Mouse (Mus musculus) thymus, adult 2 months (tissue): ENCODE data around the gene B3galt5. TPM values are rescaled to one million over a fixed set of nuclear protein-coding genes. Genes with fewer than 3 reads are reported as not detected.

Source experiments
- DNase-seq: peaks from one replicate; pipeline ENCODE4 v3.0.0; 2021
- H3K27ac ChIP-seq: fragments of 200-500 bp; 2 replicates; pipeline ENCODE4 v1.5.1; 2012; ENCODE audit warnings: low read length, control low read depth; ENCODE audit not compliant: control insufficient read depth, insufficient read depth
- H3K27me3 ChIP-seq: fragments of 200-500 bp; 2 replicates; pipeline ENCODE4 v1.6.1; 2012; ENCODE audit warnings: mild to moderate bottlenecking, low read length, moderate library complexity, mixed read lengths; ENCODE audit not compliant: control insufficient read depth, insufficient read depth
- H3K36me3 ChIP-seq: fragments of 200-500 bp; 2 replicates; pipeline ENCODE4 v1.6.1; 2012; ENCODE audit warnings: mild to moderate bottlenecking, low read length, moderate library complexity; ENCODE audit not compliant: control insufficient read depth, insufficient read depth
- H3K4me1 ChIP-seq: fragments of 200-500 bp; replicated peaks from 2 replicates; pipeline ENCODE4 v1.6.1; 2012; ENCODE audit warnings: low read length; ENCODE audit not compliant: control insufficient read depth, insufficient read depth
- H3K4me3 ChIP-seq: fragments of 200-500 bp; 2 replicates; pipeline ENCODE4 v1.5.1; 2012; ENCODE audit warnings: mild to moderate bottlenecking, low read length, control low read depth, moderate library complexity; ENCODE audit not compliant: control insufficient read depth, insufficient read depth
- CTCF ChIP-seq: fragments of 200-500 bp; IDR thresholded peaks from 2 replicates; pipeline ENCODE4 v1.5.1; 2012; ENCODE audit warnings: mild to moderate bottlenecking, control low read depth, low read length, moderate library complexity, borderline replicate concordance; ENCODE audit not compliant: control insufficient read depth, poor library complexity, insufficient read depth; ENCODE audit errors: extremely low read depth
- POLR2A ChIP-seq: fragments of 200-500 bp; IDR thresholded peaks from 2 replicates; pipeline ENCODE4 v1.6.1; 2012; ENCODE audit warnings: mild to moderate bottlenecking, low read length, control low read depth, moderate library complexity; ENCODE audit not compliant: control insufficient read depth, poor library complexity, insufficient read depth; ENCODE audit errors: extremely low read depth
- WGBS: fragments of 180-500 bp; shearing (Covaris S2); methylation state at CpG from one replicate; pipeline ENCODE4 v1.1.7; 2018; 5-methylcytosine and 5-hydroxymethylcytosine counted together
- polyA plus RNA-seq: library from polyadenylated mRNA; depleted of rRNA; stranded (reverse); fragments of >200 nt; gene quantifications from 2 replicates; pipeline ENCODE4 v1.2.3, GENCODE M21; 2012; rRNA removed

B3galt5 gene
- polyA plus RNA-seq, 1 experiment: 3.8 TPM

- Histone ChIP-seq H3K36me3 (no peaks in the 10 kb centered on the region), H3K27ac (no peak overlapping the region), H3K4me1 (no peaks in the 10 kb centered on the region; the same call in 1 of the 2 replicates), H3K27me3 (no peaks in the 10 kb centered on the region), H3K4me3 (no peak overlapping the region)
- no peak for TF ChIP-seq POLR2A
- no peak for TF ChIP-seq CTCF
- 86% methylated on average over 4 of the region's 4 CpGs for whole genome bisulfite sequencing
- no peak for DNase-seq
These were observed 127.3 kb downstream of the B3galt5 start for GRCm38 (mm10) chr16:96362873-96363272.

- no peaks in the 10 kb centered on the region for H3K27me3 ChIP-seq
- TF ChIP-seq CTCF (no peak), POLR2A (no peak)
- no peaks in the 10 kb centered on the region for H3K4me1 ChIP-seq
- WGBS: 89% methylated on average over 5 of the region's 5 CpGs
- no peak overlapping the region for H3K27ac ChIP-seq
- no peak overlapping the region for H3K4me3 ChIP-seq
- DNase-seq: no peak
- H3K36me3 ChIP-seq: no peaks in the 10 kb centered on the region
These were observed 127.7 kb downstream of the B3galt5 start for GRCm38 (mm10) chr16:96363277-96363676.

GRCm38 (mm10) chr16:96364870-96365269, 129.3 kb downstream of the B3galt5 start:
- TF ChIP-seq POLR2A: no peak
- no peak for TF ChIP-seq CTCF
- no peaks in the 10 kb centered on the region for H3K36me3 ChIP-seq
- no peaks in the 10 kb centered on the region for H3K27me3 ChIP-seq
- no peak for DNase-seq
- WGBS: 96% methylated on average over 11 of the region's 11 CpGs
- H3K4me1 ChIP-seq: no peaks in the 10 kb centered on the region
- H3K4me3 ChIP-seq: no peak overlapping the region
- H3K27ac ChIP-seq: no peak overlapping the region

Other genes starting within 250 kb of the B3galt5 start
- gene Psmg1, start 244.8 kb upstream of the B3galt5 start, polyA plus RNA-seq: 31.1 and 35.9 TPM in 2 replicates
- 48.5 and 62.1 TPM in 2 replicates for gene Brwd1, start 153.3 kb upstream of the B3galt5 start, polyA plus RNA-seq
- gene Hmgn1, start 108.1 kb upstream of the B3galt5 start, polyA plus RNA-seq: 28.5 and 31.4 TPM in 2 replicates
- gene Wrb, start 90.4 kb upstream of the B3galt5 start, polyA plus RNA-seq: 38.3 and 44.6 TPM in 2 replicates
- gene Lca5l, start 43.5 kb upstream of the B3galt5 start, polyA plus RNA-seq: 0.18 and 0.34 TPM in 2 replicates
- gene Sh3bgr, start 35.4 kb upstream of the B3galt5 start, polyA plus RNA-seq: 0.43 and 8.9 TPM in 2 replicates
- gene Itgb2l, start 207.8 kb downstream of the B3galt5 start, polyA plus RNA-seq: 0.53 and 0.85 TPM in 2 replicates
- 0.71 TPM in 1 of 2 replicates, not detected in the other for gene Pcp4, start 231.8 kb downstream of the B3galt5 start, polyA plus RNA-seq